Mouse (Mus musculus) lung, adult 2 months (tissue): ENCODE data around the gene Mcub.

Experiments used
- CTCF ChIP-seq: fragments of 200-500 bp; IDR thresholded peaks from 2 replicates; pipeline ENCODE4 v1.5.1; 2011; ENCODE audit warnings: mild to moderate bottlenecking, low read length, control low read depth; ENCODE audit not compliant: insufficient read depth
- POLR2A ChIP-seq: fragments of 200-500 bp; IDR thresholded peaks from 2 replicates; pipeline ENCODE4 v1.6.1; 2011; ENCODE audit warnings: low read depth, mild to moderate bottlenecking, control low read depth, low read length, borderline replicate concordance; ENCODE audit errors: extremely low read depth

- no peak for TF ChIP-seq CTCF
- TF ChIP-seq POLR2A, result no peak
Observed at GRCm38 (mm10) chr3:129978716-129979115, 8.7 kb upstream of the Mcub start.
